Mouse (Mus musculus) forebrain, embryonic 10.5 days (tissue): Measurements from ENCODE around the gene Mroh2a. TPM values are rescaled to one million over a fixed set of nuclear protein-coding genes. Genes with fewer than 3 reads are reported as not detected.

Experiments used
- DNase-seq: peaks from one replicate; pipeline ENCODE4 v3.0.0-alpha.2; 2017; ENCODE audit warnings: low spot score; ENCODE audit errors: extremely low spot score
- H3K27ac ChIP-seq: fragments of 300-500 bp; sonication (generic); 2 replicates; pipeline ENCODE4 v1.5.1; 2016; ENCODE audit warnings: mild to moderate bottlenecking
- H3K27me3 ChIP-seq: fragments of 300-500 bp; sonication (generic); 2 replicates; pipeline ENCODE4 v1.6.1; 2016; ENCODE audit warnings: mild to moderate bottlenecking; ENCODE audit not compliant: poor library complexity, severe bottlenecking
- H3K36me3 ChIP-seq: fragments of 300-500 bp; sonication (generic); replicated peaks from 2 replicates; pipeline ENCODE4 v1.6.1; 2016; ENCODE audit warnings: mild to moderate bottlenecking, moderate library complexity
- H3K4me1 ChIP-seq: fragments of 300-500 bp; sonication (generic); 2 replicates; pipeline ENCODE4 v1.6.1; 2016
- H3K4me3 ChIP-seq: fragments of 300-500 bp; sonication (generic); 2 replicates; pipeline ENCODE4 v1.5.1; 2016; ENCODE audit warnings: mild to moderate bottlenecking, moderate library complexity
- H3K9me3 ChIP-seq: fragments of 300-500 bp; sonication (generic); 2 replicates; pipeline ENCODE4 v1.6.1; 2016; ENCODE audit warnings: mild to moderate bottlenecking, moderate library complexity
- WGBS: fragments of 180-500 bp; shearing (Covaris S2); methylation state at CpG from one replicate; pipeline ENCODE4 v1.1.7; 2016; 5-methylcytosine and 5-hydroxymethylcytosine counted together
- polyA plus RNA-seq: library from polyadenylated mRNA; unstranded; fragments of >200 nt; fragmentation: Nextera tagmentation; extraction: Ambion mirVana; gene quantifications from 2 replicates; pipeline ENCODE4 v1.2.1, GENCODE M21; 2016

Mroh2a gene
- 1.3 and 1.4 TPM in 2 replicates for polyA plus RNA-seq

GRCm38 (mm10) chr1:88226670-88227379 is at the start of gene Mroh2a:
Mroh2a (plus strand) TSS chr1:88226986.
- H3K27ac ChIP-seq, result no peak within 1 kb of the TSS
- peak; percentile 17 for DNase-seq
- WGBS, result 58% methylated on average over 5 of the region's 5 CpGs
- no peak within 1 kb of the TSS for H3K4me3 ChIP-seq
- no peaks in the 10 kb centered on the region for H3K4me1 ChIP-seq
- no peaks in the 10 kb centered on the region for H3K27me3 ChIP-seq
- no peaks in the 10 kb centered on the region for H3K36me3 ChIP-seq
- peaks cover 66% of the 10 kb centered on the region for H3K9me3 ChIP-seq

GRCm38 (mm10) chr1:88179657-88180056 is 47.1 kb upstream of the Mroh2a start:
- peaks cover 27% of the 10 kb centered on the region for H3K9me3 ChIP-seq
- H3K36me3 ChIP-seq, result no peaks in the 10 kb centered on the region
- no peak overlapping the region for H3K27ac ChIP-seq
- H3K4me3 ChIP-seq, result no peak overlapping the region
- H3K4me1 ChIP-seq, result no peaks in the 10 kb centered on the region
- no peaks in the 10 kb centered on the region for H3K27me3 ChIP-seq
- no peak for DNase-seq
- WGBS, result 89% methylated on average over 1 of the region's 1 CpGs

DNA sequence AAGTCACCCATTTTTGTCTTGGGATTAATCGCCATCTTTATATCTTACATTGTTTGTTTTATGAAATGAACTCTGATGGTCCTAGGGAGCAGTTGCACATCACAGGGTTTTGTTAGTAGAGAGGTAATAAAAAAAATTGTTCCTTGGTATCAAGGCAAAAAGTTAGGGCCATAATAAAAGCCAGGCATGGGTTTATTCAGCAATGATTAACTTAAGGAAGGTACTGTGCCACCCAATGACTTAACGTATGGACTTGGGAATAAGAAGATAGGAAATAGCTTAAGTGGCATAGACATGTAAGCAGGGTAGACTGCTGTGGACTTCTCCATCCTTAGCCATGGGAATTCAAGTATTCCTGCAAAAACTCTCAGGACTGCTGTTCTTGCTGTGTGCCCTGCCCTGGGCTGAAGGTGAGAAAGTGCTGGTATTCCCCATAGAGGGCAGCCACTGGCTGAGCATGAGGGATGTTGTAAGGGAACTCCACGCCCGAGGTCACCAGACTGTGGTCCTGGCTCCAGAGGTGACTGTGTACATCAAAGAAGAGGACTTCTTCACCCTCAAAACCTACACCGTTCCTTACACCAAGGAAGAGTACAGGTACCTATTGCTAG is 40.4 kb upstream of the Mroh2a start:
- Histone ChIP-seq H3K36me3 (no peaks in the 10 kb centered on the region), H3K9me3 (no peaks in the 10 kb centered on the region; the same call in 1 of the 2 replicates), H3K27me3 (no peaks in the 10 kb centered on the region), H3K4me1 (no peaks in the 10 kb centered on the region), H3K27ac (no peak overlapping the region), H3K4me3 (no peak overlapping the region)
- DNase-seq, result no peak
- WGBS, result 90% methylated on average over 5 of the region's 5 CpGs

- 70% methylated on average over 3 of the region's 3 CpGs for WGBS
- Histone ChIP-seq H3K27me3 (no peaks in the 10 kb centered on the region), H3K27ac (no peak overlapping the region), H3K36me3 (no peaks in the 10 kb centered on the region), H3K4me1 (no peaks in the 10 kb centered on the region), H3K4me3 (no peak overlapping the region), H3K9me3 (no peaks in the 10 kb centered on the region; the same call in 1 of the 2 replicates)
- DNase-seq, result no peak
Measured at GRCm38 (mm10) chr1:88192136-88192535, 34.6 kb upstream of the Mroh2a start.

DNA sequence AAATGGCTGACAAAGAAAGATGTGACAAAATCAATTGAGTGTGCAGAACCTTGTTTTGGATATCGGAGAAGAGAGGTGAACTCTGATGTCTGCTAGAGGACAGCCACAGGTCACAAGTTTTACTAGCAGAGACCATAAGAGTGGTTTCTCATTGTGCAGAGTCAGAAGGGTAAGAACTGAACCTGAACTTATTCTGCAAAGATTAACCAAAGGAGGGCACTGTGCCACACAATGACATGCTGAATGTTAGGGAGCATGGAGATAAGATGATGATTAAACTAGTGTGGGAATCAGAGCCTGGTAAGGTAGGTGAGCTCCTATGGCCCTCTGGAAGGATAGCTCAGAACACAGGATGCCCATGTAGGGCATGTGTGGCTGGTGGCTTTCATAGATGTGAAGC is 31.1 kb upstream of the Mroh2a start:
- no peak overlapping the region for H3K4me3 ChIP-seq
- H3K9me3 ChIP-seq, result no peaks in the 10 kb centered on the region
- H3K27me3 ChIP-seq, result no peaks in the 10 kb centered on the region
- H3K27ac ChIP-seq, result no peak overlapping the region
- H3K36me3 ChIP-seq, result no peaks in the 10 kb centered on the region
- H3K4me1 ChIP-seq, result no peaks in the 10 kb centered on the region
- no peak for DNase-seq
- whole genome bisulfite sequencing, result 84% methylated on average over 1 of the region's 1 CpGs

DNA sequence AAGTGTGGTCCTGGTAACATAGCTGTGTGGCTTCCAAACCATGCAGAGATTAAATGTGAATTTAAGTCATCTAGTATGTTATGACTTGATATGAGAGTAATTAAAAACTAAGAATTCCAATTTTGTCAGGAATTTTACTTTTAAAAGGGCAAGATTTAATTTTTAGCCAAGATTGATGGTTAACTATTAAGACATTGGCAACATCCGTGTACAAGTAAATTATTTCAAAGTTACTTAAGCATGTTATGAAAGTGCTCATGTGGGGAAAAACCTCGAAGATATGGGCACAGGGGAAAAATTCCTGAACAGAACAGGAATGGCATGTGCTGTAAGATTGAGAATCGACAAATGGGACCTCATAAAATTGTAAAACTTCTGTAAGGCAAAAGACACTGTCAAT is 29.3 kb upstream of the Mroh2a start:
- H3K27me3 ChIP-seq, result no peaks in the 10 kb centered on the region
- no peaks in the 10 kb centered on the region for H3K36me3 ChIP-seq
- WGBS, result 86% methylated on average over 3 of the region's 3 CpGs
- H3K4me1 ChIP-seq, result no peaks in the 10 kb centered on the region
- no peak for DNase-seq
- no peaks in the 10 kb centered on the region for H3K9me3 ChIP-seq
- no peak overlapping the region for H3K27ac ChIP-seq
- H3K4me3 ChIP-seq, result no peak overlapping the region

DNA sequence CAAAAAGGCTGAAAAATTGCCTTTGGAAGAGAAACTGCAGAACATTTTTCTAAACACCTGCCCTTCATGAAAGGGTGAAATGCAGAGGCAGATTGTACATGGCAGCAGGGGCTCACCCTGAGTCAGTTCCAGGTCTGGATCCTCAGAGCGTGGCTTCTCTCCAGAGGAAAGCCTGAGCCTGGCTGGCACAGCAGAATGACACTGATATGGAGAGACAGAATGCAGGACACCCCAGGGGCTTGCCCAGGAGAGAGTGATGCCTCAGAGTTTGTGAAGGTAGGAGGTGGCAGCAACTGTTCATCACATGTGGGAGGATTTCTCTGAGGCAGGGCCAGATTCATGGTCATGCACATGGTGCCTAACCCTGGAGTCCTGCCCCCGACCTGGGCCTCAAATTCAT is 26.8 kb upstream of the Mroh2a start:
- WGBS, result 73% methylated on average over 2 of the region's 2 CpGs
- H3K9me3 ChIP-seq, result peaks cover 21% of the 10 kb centered on the region
- no peak overlapping the region for H3K4me3 ChIP-seq
- no peak for DNase-seq
- H3K4me1 ChIP-seq, result peaks cover under 1% of the 10 kb centered on the region
- peaks cover 10% of the 10 kb centered on the region for H3K27me3 ChIP-seq
- no peaks in the 10 kb centered on the region; the same call in none of the 2 replicates for H3K36me3 ChIP-seq
- no peak overlapping the region for H3K27ac ChIP-seq

DNA sequence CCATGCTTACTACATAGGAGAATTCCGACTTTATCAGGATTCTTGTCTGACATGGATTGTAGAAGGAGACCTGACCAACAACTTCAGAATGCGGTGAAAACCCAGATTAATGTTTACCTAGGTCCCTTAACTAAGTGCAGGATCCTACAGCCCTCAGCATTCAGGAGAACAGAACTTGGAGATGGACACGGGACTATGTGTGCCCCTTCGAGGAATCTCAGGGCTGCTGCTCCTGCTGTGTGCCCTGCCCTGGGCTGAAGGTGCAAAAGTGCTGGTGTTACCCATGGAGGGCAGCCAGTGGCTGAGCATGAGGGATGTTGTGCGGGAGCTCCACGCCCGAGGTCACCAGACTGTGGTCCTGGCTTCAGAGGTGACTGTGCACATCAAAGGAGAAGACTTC is 26.3 kb upstream of the Mroh2a start, which contains the start of gene Ugt1a2:
Gene Ugt1a2 (plus strand): TSS at position 146 of the 400 bp plus-strand sequence.
- Histone ChIP-seq H3K9me3 (peaks cover 25% of the 10 kb centered on the region), H3K27me3 (peaks cover 12% of the 10 kb centered on the region), H3K4me1 (peaks cover 6% of the 10 kb centered on the region), H3K36me3 (no peaks in the 10 kb centered on the region; the same call in none of the 2 replicates), H3K4me3 (no peak within 1 kb of the TSS), H3K27ac (no peak within 1 kb of the TSS)
- 85% methylated on average over 7 of the region's 7 CpGs for WGBS
- DNase-seq, result no peak

DNA sequence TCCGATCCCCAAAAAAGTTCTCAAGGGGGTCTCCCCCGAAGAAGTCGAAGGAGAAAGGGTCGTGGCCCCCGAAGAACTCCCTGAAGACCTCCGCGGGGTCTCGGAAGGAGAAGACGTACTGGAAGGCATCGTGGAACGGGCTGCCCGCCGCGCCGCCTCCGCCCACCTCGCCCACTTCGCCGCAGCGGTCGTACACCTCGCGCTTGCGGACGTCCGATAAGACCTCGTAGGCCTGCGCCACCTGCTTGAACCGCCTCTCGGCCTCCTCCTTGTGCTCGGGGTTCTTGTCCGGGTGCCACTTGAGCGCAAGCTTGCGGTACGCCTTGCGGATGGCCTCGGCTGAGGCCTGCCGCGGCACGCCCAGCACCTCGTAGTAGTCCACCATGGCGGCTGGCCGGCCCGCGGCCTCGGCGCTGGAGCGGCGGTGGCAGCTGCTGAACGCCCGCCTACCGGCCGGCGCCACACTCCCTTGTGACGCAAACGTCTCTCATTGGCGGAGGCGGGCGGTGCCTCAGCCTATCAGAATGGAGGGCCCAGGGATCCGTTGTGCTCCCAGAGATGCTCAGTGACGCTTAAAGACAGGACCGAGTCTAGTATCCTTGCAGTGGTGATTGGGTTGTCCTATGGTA is 21.4 kb upstream of the Mroh2a start, which contains the start of gene Dnajb3:
Gene Dnajb3 (minus strand): TSS at position 489 of the 629 bp plus-strand sequence.
- DNase-seq, result peak; percentile 85
- peak within 1 kb of the TSS; percentile 83 for H3K27ac ChIP-seq

DNA sequence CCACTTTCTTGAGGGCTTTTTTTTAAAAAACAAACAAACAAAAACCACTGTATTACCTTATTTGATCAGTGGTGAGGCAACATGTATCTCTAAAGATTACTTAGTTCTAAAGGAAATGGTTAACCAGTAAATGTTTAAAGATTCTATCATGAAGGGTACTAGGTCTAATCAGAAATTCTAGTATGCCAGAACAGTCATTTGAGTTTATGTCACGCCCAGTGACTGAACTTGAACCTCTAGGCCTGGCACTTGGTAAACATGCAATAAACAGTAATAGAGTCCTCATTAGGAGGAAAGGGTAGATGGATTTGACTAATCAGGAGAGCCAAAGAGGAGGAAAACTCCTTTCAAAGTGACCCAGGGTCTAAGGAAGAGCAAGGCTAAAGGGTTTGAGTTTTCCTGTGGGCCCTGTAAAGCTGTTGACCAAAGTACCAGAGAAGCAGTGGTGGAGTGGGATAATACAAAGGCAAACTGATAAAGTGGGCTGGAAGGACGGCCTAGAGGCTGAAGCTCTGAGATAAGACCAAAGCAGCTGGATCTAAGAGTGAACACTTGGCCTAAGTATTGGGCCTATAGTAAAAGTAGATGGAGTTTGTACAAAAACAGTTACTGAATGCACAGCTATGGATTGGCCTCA is 19.8 kb upstream of the Mroh2a start:
- no peak for DNase-seq
- Histone ChIP-seq H3K9me3 (peaks cover 35% of the 10 kb centered on the region), H3K4me3 (no peak overlapping the region), H3K27ac (no peak overlapping the region), H3K36me3 (no peaks in the 10 kb centered on the region; the same call in none of the 2 replicates), H3K4me1 (peaks cover 11% of the 10 kb centered on the region), H3K27me3 (peaks cover 26% of the 10 kb centered on the region)
- 81% methylated on average over 2 of the region's 2 CpGs for WGBS

More for the DNA sequence above, 21.4 kb upstream of the Mroh2a start, which contains the start of gene Dnajb3:
- 5% methylated on average over 62 of the region's 62 CpGs for WGBS
- H3K9me3 ChIP-seq, result peaks cover 27% of the 10 kb centered on the region
- peaks cover 26% of the 10 kb centered on the region for H3K27me3 ChIP-seq
- peak within 1 kb of the TSS; percentile 56 for H3K4me3 ChIP-seq
- no peaks in the 10 kb centered on the region; the same call in none of the 2 replicates for H3K36me3 ChIP-seq
- H3K4me1 ChIP-seq, result peaks cover 11% of the 10 kb centered on the region

GRCm38 (mm10) chr1:88211812-88212211 is 15.0 kb upstream of the Mroh2a start, which contains the start of gene Ugt1a1:
Ugt1a1 (plus strand) TSS chr1:88211959.
- 70% methylated on average over 8 of the region's 8 CpGs for WGBS

GRCm38 (mm10) chr1:88212341-88213045 is 14.3 kb upstream of the Mroh2a start:
- peaks cover 54% of the 10 kb centered on the region for H3K9me3 ChIP-seq
- 63% methylated on average over 8 of the region's 8 CpGs for WGBS
- H3K4me1 ChIP-seq, result no peaks in the 10 kb centered on the region

More at GRCm38 (mm10) chr1:88211812-88212211, 15.0 kb upstream of the Mroh2a start, which contains the start of gene Ugt1a1:
- Histone ChIP-seq H3K36me3 (no peaks in the 10 kb centered on the region), H3K9me3 (peaks cover 54% of the 10 kb centered on the region), H3K27ac (no peak within 1 kb of the TSS), H3K4me1 (no peaks in the 10 kb centered on the region), H3K27me3 (peaks cover 4% of the 10 kb centered on the region), H3K4me3 (no peak within 1 kb of the TSS)
- DNase-seq, result peak; percentile 26

More at GRCm38 (mm10) chr1:88212341-88213045, 14.3 kb upstream of the Mroh2a start:
- H3K36me3 ChIP-seq, result no peaks in the 10 kb centered on the region
- no peak overlapping the region for H3K4me3 ChIP-seq
- peak; percentile 31 for DNase-seq
- no peaks in the 10 kb centered on the region for H3K27me3 ChIP-seq
- H3K27ac ChIP-seq, result no peak overlapping the region
